Mouse (Mus musculus) kidney, postnatal 25 days (tissue): Measurements from ENCODE around the gene Cwc25.
A peak's percentile ranks its signal among the peaks of the same experiment; 100 is the strongest.
"Not testable (repeated sequence)": the region's sequence is repeated elsewhere in the genome, so short reads cannot be mapped to it uniquely, and the experiment has no call there.

Experiments
- DNase-seq, 2 experiments: peaks; one replicate each; pipeline ENCODE4 v3.0.0; 2021; ENCODE audit warnings: mixed read lengths in 2 of 2

Gene Cwc25

GRCm38 (mm10) chr11:97800691-97801408 lies 34.5 kb upstream of the Cwc25 start:
- peak; percentile 86 to 90 for DNase-seq

DNA sequence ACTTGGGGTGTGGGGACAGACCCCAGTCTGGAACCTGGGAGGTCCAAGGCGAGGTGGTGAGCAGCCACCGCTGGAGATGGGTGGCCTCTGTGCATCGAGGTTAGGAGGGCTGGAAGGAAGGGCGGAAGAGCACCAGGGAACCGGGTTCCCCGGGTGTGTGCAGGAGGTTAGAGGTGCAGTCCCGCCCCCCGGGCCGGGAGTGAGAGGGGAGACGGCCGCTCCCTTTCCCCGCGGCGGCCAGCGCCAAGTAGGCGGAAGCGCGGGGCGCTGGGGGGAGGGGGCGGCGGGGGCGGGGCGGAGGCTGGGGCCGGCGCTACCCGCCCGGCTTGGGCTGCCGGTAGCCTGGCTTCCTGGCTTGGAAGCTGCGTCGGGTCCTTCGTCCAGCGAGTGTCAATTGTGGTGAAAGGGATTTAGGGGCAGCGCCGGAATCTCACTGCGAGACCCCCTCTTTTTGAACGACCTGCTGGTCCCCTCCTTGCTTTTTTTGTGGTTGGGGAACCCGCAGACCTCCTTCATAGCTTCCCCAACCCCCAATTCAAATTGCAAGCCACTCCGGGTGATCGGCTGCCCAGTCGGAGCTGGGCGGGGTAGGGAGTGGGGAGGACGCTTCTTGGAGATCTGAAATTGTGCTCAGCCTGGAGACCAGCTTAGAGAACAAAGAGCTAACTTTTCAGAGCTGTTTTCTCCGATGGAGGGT lies 33.8 kb upstream of the Cwc25 start:
- DNase-seq = peak; percentile 83 to 93

GRCm38 (mm10) chr11:97799146-97799993 lies 33.0 kb upstream of the Cwc25 start:
- peak; percentile 85 to 90 for DNase-seq

DNA sequence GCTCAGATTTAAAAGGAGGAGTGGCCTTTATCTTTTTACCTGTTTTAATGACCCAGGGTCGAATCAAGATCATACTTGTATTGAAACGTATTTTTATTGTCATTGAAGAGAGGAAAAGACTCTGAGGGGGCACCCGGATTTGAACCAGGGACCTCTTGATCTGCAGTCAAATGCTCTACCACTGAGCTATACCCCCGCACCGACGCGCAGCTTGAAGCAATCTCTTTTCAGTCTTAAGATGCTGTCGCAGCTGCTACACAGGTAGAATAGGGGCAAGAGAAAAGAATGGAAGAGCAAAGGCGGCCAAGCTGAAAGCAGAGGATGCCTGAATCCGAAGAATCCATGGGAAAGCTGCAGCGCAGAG lies 32.4 kb upstream of the Cwc25 start, which contains the start of gene Lasp1:
Gene Lasp1 (plus strand): TSS at position 219 of the 364 bp plus-strand sequence.
- DNase-seq = peak; percentile 86 to 87

DNA sequence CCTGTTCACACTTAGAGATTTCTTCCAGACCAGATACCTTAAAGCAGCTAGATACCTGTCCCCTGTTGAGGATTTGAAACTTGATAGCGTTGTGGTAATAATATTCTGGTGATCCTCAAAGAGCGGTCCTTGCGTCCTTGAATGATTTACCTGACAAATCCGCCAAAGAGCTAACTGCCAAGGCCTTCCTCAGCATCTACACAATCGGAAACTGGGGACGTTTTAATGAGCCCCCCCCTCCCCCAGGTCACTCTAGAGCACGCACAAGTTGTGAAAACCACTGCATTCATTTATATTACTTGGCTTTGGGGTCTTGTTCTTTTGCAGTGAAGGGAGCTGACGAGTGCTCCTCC lies 31.7 kb upstream of the Cwc25 start:
- no peak for DNase-seq

- DNase-seq = no peak
Measured at GRCm38 (mm10) chr11:97797369-97798082, 31.2 kb upstream of the Cwc25 start.

GRCm38 (mm10) chr11:97796910-97797309 lies 30.6 kb upstream of the Cwc25 start:
- DNase-seq = peak; percentile 71 to 83

- DNase-seq = peak in 1 of 2 experiments; percentile 78
Measured at GRCm38 (mm10) chr11:97793165-97793564, 26.8 kb upstream of the Cwc25 start.

- DNase-seq = not testable (repeated sequence)
Measured at GRCm38 (mm10) chr11:97790778-97791438, 24.6 kb upstream of the Cwc25 start.

GRCm38 (mm10) chr11:97789727-97790126 lies 23.4 kb upstream of the Cwc25 start:
- DNase-seq = no peak

DNA sequence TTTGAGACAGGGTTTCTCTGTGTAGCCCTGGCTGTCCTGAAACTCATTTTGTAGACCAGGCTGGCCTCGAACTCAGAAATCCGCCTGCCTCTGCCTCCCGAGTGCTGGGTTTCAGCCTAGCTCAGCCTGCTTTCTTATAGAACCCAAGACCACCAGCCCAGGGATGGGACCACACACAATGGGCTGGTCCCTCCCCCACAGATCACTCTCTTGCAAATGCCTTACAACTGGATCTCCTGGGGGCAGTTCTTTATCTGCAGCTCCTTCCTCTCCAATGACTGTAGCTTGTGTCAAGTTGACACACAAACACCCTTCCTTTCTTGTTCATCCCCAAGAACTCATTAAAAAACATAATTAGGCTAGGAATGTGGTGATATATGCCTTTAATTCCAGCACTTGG lies 21.6 kb upstream of the Cwc25 start:
- no peak for DNase-seq

DNA sequence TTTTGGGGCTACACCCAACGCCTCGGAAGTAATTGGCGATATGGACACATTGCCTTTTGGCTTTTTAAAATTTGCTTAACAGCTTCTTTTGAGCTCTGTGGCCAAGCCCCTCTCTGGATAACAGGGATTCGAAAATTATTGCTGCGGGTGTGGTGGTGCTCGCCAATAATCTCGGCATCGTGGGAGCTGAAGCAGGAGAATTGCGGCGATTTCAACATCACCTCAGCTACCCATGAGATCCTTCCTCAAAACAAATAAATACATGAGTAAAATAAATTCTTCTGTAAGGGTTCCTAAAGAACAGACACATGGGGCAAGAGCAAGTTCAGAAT lies 16.2 kb upstream of the Cwc25 start:
- no peak for DNase-seq

GRCm38 (mm10) chr11:97781832-97782563 lies 15.6 kb upstream of the Cwc25 start, which contains the start of gene Rpl23:
Rpl23 (minus strand) TSS chr11:97782437.
- DNase-seq = peak; percentile 99 to 100

DNA sequence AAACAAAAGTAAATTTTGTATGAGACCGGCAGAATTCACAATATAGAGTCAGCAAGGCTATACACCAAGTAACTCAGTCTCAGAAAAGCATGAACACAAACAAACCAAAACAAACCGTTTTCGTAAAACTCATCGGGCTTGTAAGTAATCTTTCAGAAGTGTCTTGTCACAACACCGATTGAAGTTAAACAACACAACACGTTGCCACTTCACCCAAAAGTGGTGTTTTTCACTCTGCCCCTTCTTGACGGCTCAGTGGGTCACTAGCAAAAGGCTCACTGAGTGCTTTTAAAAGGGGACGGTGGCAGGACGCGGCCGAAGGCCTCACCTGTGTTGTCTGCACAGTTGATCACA lies 15.1 kb upstream of the Cwc25 start:
- no peak for DNase-seq

DNA sequence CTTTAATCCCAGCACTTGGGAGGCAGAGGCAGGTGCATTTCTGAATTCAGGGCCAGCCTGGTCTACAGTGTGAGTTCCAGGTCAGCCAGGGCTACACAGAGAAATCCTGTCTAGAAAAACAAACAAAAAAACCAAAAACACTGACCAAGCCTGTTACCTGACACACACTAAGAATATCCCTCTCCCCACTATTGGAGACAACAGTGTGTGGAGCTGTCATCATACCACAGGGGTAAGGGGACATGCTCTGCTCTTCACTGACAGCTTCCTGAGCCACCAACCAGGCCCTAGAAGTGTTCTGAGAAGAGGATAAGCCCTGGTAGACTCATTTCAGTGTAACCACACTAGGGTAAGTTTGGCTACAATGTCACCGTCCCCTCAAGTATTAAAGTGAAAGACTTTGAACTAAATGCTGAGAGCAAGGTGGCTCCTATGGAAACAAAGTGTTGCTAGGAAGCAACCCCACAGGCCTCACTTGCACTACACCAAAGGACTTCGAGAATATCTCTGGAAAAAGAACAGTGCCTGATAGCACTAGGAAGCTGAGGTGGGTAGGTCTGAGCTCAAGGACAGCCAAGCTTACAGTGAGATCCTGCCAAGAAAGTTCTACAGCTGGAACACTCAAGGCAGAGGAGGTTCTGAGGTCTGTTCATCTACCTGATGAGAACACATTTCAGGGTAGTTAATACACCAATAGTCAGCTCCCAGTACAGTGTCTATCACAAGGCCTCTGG lies 13.8 kb upstream of the Cwc25 start:
- DNase-seq = no peak

GRCm38 (mm10) chr11:97778918-97779317 lies 12.6 kb upstream of the Cwc25 start:
- no peak for DNase-seq

GRCm38 (mm10) chr11:97777129-97777529 lies 10.8 kb upstream of the Cwc25 start:
- peak in 1 of 2 experiments; percentile 45 for DNase-seq

DNA sequence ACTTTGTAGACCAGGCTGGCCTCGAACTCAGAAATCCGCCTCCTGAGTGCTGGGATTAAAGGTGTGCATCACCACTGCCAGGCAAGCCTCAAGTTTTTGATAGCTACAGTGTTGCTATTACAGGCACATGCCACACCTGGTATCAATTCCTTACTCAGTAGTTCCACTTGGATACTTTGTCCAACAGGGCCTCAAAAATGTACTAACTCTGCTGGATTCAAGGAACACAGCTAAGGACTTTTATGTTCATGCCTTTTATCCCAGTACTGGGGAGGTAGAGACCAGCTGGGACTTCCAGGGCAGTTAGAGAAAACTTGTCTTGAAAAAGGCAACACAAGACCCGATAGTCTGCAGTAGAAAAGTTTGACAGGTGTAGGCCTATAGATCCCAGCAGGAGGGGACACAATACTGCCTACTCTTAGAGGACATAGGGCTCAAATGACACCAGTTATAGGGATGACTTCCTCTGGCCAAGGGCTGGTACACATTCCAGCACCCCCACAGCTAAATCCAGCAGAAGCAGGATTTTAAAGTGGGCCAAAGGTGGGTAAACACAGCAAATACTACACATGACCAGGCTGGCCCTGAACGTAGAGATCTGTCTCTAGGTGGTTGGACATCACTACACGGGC lies 10.3 kb upstream of the Cwc25 start:
- no peak for DNase-seq

DNA sequence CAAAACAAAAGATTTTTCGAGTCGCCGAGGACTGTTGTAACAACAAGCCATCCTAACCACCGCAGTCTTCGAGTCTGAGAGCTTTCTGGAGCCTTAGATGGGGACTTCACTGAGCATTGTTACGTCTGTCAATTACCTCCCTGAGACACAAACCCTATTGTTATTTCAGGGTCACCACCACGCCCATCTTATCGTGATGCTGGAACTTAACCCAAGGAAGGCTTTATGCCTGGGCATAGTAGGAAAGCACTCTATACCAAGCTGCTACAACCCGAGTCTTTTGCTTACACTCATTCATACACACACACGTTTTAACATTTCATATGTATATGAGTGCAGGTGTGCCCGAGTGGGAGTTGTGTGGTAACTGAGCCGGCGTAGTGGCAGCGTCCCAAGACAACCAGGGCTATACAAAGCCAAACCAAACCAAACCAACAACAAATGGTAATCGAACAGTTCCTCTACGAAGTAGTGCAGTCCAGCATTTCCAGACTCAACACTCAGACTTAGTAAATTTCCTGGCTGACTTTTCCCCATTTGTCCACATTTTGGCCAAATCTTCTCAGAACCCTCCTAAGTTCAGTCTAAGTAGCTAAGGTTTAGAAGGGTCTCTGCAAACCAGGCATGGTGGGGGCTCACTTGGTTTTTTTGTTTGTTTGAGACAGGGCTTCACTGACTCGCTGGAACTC lies 9.6 kb upstream of the Cwc25 start, which contains the start of gene 1700001P01Rik:
Gene 1700001P01Rik (minus strand): TSS at position 111 of the 689 bp plus-strand sequence.
- DNase-seq = no peak

DNA sequence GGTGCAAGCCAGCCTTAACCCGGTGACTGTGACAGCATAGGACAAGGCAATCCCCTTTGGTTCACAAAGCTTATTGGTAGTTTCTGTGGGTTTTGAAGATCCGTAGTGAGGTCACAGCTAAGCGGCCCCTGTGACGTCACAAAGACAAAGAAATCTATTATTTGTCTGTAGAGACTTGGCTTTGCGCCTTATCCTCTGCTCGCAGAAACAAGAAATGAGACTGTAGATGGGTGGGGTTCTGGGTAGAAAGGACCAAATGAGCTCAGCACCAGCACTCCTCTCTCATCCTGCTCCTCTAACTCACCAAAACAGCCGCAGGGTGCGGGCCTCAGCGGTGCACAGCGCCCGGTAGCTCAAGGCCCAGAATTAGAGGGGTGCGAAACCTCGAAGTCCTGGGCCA lies 8.8 kb upstream of the Cwc25 start:
- DNase-seq = no peak
